Mouse (Mus musculus): ENCODE results near the gene Dnmt3a.

Gene Dnmt3a

GRCm38 (mm10) chr12:3817566-3817965 is 11.8 kb downstream of the Dnmt3a start:
- no peak for DNase-seq (ENCODE audit: extremely low spot score, low spot score)

DNA sequence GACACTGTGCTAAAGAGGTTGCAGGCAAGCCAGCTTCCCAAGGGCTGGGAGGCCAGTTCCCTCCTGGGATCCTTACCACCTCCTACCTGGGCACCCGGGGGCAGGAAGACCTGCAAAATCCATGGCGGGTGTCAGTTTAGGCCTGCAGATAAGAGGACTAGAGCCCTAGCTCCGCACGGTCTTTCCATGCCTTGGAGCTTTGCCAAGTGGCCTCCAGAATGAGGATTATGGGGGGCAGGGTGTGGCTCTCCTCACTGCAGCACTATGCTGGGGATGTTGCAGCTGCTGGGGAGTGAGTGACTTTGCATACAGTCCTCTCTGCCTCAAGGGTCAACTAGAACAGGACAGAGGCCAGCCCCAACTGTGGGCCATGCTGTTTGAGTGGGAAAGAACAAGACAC is 14.1 kb downstream of the Dnmt3a start:
- no peak for DNase-seq (ENCODE audit: extremely low spot score, low spot score)

GRCm38 (mm10) chr12:3823408-3823807 is 17.6 kb downstream of the Dnmt3a start:
- DNase-seq (ENCODE audit: extremely low spot score, low spot score) = no peak

GRCm38 (mm10) chr12:3824906-3825713 is 19.3 kb downstream of the Dnmt3a start:
- DNase-seq (ENCODE audit: extremely low spot score, low spot score) = no peak

DNA sequence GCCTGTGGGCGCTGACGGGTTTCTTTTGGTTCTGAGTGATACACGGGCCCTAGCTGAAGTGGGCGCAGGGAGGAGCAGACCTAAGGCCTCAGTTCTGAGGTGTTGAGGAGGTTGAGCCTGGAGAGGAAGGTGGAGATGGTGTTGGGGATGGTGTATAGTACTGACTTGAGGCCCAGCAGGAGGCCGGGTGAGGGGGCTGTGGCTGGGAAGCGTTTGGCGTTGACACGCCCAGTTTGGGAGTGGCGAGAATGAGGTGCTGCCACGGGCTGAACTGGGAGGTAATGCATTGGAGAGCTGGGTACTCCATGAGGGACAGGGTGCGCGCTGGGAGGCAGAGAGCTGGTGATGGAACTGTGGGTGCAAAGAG is 19.9 kb downstream of the Dnmt3a start:
- no peak for DNase-seq (ENCODE audit: extremely low spot score, low spot score)

- DNase-seq (ENCODE audit: extremely low spot score, low spot score) = no peak
Measured at GRCm38 (mm10) chr12:3827771-3828170, 22.0 kb downstream of the Dnmt3a start.

DNA sequence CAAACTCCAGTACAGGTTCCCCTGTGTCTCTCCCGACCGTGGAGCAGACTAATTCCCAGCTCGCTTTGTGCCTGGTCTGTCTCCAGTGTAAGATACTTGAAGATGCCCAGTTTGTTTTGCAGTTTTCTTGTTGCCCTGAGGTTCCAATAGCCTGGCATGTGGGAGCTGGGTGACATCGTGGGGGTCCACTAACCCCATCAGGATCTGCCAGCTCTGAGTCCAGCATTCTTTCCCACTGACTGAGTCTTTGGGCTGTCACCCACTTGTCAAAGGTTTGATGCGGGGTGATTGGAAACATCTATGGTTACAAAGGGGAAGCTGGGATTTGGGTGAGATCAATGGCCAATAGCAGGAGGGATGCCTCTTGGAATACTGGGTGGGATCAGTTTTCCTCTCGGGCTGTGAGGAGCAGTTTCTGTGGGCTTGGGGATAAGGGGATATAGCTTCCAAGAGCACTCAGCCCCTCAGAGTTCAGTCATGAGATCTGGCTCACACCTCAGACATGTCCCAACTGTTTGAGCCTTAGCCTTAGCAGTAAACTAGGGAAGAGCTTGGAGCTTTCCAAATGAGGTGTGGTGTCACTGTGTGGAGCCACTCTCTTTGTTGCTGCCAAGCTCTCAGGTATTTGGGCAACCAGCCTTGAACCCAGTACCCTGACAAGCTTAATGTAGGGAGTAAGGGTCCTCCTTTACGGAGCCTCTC is 27.4 kb downstream of the Dnmt3a start:
- no peak for DNase-seq (ENCODE audit: extremely low spot score, low spot score)

DNA sequence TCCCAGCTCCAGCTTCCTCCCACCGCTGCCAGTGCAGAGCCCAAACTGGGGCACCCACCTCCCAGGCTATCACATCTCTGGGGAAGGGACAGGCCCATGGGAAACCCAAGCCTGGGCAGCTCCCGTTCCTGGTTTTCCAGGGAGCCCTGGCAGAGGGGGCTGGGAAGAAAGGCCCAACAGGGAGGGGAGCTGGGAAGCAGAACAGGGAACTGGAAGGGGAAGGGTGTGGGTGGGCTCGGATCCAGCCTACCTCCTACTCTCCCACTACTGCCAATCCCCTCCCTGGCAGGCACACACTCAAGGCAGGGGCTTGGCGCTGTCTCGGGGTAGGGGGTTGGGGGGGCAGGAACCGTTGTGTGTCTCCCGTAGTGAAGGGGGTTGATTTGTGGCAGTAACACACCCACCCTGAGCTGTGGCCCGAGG is 28.1 kb downstream of the Dnmt3a start:
- DNase-seq (ENCODE audit: extremely low spot score, low spot score) = peak; percentile 43

GRCm38 (mm10) chr12:3834373-3835314 is 28.8 kb downstream of the Dnmt3a start:
- peak; percentile 51 for DNase-seq (ENCODE audit: extremely low spot score, low spot score)

DNA sequence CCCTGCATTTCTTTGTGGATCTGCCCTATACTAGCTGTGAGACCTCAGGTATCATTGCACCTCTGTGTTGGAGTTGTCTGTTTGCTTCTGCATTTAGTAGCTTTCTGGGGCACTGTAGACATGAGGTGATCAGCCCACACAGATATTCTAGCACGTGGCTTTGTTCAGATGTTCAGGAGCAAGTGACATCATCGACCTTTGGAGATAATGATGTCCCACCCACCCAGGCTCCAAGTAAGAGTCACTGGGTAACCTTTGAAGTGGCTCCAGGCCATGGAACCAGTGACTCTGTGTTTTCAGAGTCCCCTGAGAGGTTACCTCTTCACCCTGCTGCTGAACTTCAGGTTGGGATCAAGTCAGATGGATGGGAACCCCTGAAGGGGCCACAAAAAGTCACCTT is 29.8 kb downstream of the Dnmt3a start:
- DNase-seq (ENCODE audit: extremely low spot score, low spot score) = no peak

DNA sequence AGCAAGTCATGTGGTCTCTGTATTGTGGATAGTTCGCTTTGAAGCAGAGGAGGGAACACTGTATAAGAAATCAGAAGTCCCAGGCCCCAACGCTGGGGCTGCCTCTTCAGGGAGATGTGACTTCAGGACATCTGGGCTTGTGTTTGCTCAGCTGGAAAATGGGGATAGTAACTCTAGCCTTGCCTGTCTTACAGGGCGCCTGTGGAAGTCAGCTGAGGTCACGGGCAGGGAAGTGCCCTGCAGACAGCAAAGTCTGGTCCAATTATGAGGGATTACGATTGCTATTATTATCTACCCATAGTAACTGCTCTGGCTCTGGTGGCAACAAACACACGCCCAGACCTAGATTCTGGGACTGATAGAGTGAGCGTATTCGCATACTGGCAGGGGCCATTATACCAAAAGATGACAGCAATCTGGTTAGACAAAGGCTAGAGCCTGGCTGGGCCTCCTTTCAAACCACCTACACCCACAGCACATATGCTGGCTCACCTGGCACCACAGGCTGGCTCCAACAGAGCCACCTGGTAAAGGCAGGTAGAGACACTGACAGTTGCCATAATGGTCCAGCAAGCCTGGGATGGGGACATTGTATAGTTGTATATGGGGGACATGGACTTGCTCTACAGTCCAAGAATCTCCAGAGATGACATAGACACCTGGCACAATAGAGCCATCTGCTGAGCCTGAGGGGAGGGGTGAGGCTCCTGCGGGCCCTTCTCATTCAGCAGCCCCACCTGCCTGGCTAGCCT is 31.4 kb downstream of the Dnmt3a start:
- DNase-seq (ENCODE audit: extremely low spot score, low spot score) = peak; percentile 37

GRCm38 (mm10) chr12:3838009-3838408 is 32.2 kb downstream of the Dnmt3a start:
- DNase-seq (ENCODE audit: extremely low spot score, low spot score) = no peak

DNA sequence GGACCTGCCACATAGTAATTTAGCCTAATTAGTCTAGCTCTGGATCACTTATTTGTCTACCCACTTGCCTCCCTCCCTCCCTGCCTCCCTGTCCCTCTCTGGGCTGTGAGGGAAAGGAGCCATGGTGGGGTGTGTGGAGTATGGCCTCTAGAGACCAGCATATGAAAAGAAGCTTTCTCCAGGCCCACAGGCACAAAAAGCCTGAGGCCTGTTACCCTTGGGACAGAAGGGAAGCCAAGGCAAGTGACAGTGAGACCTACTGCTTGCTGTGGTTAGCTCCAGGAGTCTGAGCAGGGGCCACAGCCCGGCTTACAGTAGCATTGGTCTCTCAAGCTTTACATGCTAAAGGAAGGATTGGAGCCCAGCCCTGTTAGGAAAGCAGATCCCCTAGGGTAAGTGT is 33.9 kb downstream of the Dnmt3a start:
- no peak for DNase-seq (ENCODE audit: extremely low spot score, low spot score)

- no peak for DNase-seq (ENCODE audit: extremely low spot score, low spot score)
Measured at GRCm38 (mm10) chr12:3841121-3841520, 35.3 kb downstream of the Dnmt3a start.

- DNase-seq (ENCODE audit: extremely low spot score, low spot score) = no peak
Measured at GRCm38 (mm10) chr12:3842843-3843242, 37.0 kb downstream of the Dnmt3a start.

- peak; percentile 77 for DNase-seq (ENCODE audit: extremely low spot score, low spot score)
Measured at GRCm38 (mm10) chr12:3843371-3843861, 37.6 kb downstream of the Dnmt3a start.

GRCm38 (mm10) chr12:3843918-3844317 is 38.1 kb downstream of the Dnmt3a start:
- peak; percentile 49 for DNase-seq (ENCODE audit: extremely low spot score, low spot score)

DNA sequence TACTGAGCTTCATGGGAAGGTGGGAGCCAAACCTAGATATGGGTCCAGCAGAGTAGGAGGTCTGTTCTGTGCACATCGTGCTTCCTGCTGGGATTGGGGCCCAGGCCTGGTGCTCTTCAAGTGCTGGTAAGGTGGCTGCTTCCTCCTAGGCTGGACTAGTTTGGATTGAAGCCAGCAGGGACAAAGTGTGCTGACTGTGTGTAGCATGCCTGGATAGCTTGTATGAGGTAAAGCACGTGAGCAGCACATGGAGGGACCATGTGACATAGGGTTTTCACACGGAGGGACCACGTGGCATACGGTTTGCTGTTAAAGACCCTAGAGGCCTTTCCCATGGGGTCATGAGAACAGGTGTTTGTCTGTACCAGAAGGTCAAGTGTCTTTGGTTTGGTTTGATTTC is 38.5 kb downstream of the Dnmt3a start:
- no peak for DNase-seq (ENCODE audit: extremely low spot score, low spot score)

- DNase-seq (ENCODE audit: extremely low spot score, low spot score) = no peak
Measured at GRCm38 (mm10) chr12:3849481-3849880, 43.7 kb downstream of the Dnmt3a start.

GRCm38 (mm10) chr12:3850165-3850564 is 44.4 kb downstream of the Dnmt3a start:
- peak; percentile 50 for DNase-seq (ENCODE audit: extremely low spot score, low spot score)

- peak; percentile 64 for DNase-seq (ENCODE audit: extremely low spot score, low spot score)
Measured at GRCm38 (mm10) chr12:3850731-3851130, 44.9 kb downstream of the Dnmt3a start.
